Mouse (Mus musculus) CH12F3 (cell line): ENCODE data around the gene Adamts17.

Experiments
- in situ Hi-C: fragments of 300-500 bp; cut with MboI; formaldehyde crosslinking; loops from 2 replicates; pipeline ENCODE4 v1.14.3; 2020; ENCODE audit warnings: low sequenced_read_pairs

The Adamts17 gene

DNA sequence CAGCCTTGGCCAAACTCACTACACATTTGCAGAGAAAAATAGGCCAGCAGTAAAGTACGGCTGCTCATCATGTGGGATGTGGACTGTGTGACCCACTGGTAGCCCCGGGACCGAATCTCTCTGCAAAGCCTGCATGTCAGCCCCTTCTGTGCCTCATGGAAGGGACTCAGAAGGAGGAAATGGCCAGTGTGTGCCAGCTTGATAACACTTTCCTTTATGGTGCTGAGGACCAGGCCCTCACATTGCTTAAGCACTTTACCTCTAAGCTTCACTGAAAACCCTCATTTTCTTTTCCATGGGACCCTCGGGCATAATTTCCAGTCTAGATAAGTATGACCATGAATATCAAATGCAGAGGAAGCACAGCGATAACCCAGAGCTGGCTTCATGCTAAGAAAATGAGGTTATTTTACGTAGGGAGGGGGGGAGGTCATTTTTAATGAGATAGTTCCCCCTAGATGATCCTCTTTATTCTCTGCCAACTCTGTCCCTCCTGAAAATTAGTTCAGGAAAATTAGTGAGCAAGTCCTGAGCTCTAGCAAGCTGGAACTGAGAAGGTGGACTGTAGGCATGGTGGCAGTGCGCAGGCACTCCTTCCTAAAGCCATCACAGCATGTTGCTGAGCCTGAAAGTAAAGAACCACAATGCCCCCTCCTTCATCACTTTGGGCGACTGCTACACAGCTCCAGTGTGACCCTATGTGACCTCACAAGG lies 127.8 kb downstream of the Adamts17 start:
- in situ Hi-C loops: no loop called here

DNA sequence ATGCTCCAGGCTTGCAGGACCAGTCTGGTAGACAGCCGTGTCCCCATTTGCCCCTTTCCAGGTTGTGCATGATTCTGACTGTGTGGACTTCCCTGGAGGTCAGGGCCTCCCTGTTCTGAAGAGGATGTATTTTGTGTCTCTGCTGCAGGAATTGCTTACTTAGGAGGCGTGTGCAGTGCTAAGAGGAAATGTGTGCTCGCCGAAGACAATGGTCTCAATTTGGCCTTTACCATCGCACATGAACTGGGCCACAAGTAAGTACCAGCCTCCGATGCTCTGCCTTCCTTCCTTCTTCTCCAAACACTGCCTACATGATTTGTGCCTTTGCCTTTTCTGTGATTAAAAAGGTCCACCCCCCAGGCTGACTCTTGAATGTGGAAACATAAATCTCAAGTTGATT lies 129.1 kb downstream of the Adamts17 start:
- in situ Hi-C loops: no loop called here

DNA sequence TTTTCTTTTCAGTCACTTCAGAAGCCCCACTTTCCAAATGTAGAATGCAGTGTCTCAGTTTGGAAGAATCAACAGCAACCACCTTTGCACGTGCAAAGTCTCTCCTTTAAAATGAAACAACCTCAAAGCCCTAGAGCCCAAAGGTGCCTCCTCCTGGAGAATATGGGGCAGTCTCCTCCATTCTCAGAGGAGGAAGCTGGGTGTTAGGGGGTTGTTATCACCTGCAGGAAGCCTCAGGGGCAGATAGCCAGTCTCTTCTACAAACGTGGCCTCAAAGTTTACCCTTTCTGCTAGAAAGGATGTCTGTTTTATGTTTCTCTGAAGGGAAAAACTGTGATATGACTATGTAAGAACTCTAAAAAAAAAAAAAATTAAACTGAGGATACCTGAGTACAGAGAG lies 129.7 kb downstream of the Adamts17 start:
- in situ Hi-C loops: no loop called here

DNA sequence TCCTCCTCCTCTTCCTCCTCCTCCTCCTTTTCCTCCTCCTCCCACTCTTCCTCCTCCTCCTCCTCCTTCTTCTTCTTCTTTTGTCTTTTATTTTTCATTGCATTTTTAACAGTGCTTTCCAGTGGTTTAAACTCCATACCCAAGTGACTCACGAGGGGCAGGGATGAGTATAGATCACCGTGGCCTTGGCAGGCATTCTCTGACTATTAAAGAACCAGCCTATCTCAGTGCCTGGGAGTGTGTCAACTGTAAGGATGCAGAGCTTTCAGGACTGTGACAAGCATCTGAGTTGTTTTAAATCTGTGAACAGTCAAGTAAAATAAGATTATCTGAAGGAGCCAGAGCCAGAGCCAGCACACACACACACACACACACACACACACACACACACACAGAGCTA lies 130.7 kb downstream of the Adamts17 start:
- in situ Hi-C loops: no loop called here

DNA sequence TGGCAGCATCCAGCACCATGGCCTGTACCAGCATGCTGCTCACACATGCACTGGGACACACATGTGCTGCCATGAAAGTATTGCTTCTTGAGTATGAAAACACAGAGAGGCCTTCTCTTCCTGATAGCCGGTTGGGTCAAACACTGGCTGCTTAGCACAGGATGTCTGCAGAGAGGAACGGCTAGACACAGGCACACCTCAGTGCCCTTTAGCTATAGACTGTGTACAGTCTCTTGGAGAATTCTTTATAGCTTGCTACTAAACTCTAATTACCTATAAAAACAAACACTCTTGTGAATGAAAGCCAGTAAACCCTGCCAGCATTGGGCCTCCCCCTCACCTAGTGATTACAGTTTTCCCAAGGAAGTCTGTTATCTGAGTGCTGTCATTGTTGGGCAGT lies 131.4 kb downstream of the Adamts17 start:
- in situ Hi-C loops: no loop called here

DNA sequence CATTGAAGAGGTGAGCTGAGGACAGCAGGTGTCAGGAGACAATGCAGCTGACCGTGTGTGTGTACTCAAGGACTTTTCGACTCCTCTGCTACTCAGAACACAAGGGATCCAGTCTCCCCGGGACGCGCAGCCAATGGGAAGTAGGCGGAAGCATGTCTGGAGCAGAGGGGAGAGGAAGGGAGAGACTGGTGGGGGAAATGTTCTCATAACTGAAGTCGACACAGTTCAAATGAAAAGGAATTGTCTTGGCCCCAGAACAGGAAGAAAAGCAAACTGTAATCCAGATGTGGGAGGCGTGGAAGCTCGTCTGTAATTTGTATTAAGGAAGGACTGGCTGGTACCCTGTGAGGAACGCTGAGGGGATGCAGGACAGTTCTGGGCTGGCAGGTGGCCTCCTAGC lies 135.3 kb downstream of the Adamts17 start:
- in situ Hi-C loops: no loop called here

DNA sequence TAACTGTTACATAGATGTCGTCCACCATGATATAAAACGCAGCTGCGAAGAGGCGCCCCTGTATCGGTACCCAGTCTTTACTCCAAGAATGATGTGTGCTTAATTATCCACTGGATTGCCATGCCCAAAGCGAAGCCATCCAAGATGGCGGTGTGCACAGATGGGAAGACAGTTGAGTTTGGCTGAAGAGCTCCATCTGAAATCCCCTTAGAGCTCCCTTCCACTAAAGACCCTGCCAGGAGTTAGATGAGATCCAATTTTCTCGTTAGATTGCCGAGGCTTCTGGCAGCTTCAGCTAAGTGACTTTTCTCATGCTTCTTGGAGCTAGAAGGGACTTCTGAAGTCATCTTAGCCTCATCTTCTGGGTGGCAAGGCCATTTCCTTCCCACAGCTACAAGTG lies 136.8 kb downstream of the Adamts17 start:
- in situ Hi-C loops: no loop called here

DNA sequence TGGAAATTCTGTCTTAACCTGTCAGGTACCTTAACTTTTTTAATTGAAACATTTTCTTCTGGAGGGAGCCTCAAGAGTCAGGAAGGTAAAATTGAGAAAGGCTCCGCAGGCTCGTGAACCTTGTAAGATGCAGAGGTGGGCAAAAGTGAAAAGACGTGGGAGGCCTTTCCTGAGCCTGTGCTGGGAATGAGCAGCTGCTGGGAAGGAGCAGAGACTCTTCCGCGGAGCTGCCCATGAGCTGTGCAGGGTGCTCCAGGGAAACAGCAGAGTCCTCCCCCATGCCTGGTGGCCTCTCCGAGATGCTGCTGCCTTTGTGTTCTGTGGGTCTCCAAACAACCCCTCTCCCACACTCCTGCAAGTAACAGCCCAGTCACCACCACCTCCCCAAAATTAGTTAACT lies 142.1 kb downstream of the Adamts17 start:
- in situ Hi-C loops: no loop called here

DNA sequence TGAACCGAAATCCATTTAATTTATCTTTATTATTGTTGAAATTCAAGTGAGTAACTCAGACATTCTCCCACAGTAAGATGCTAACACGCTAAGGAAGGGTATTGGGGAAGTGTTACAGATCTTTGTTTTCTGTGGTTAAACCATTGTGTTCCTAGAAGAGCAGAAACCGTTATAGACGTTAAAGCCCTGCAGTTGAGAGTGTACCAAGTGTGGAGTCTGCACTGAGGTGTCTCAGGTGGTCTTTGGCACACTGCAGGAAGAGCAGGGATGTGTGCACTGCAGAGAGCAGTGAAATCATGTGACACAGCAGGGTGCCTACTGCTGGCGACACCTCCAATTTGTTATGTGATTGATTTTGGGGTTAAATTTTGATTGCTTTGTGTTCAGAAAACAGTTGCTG lies 142.5 kb downstream of the Adamts17 start:
- in situ Hi-C loops: no loop called here

DNA sequence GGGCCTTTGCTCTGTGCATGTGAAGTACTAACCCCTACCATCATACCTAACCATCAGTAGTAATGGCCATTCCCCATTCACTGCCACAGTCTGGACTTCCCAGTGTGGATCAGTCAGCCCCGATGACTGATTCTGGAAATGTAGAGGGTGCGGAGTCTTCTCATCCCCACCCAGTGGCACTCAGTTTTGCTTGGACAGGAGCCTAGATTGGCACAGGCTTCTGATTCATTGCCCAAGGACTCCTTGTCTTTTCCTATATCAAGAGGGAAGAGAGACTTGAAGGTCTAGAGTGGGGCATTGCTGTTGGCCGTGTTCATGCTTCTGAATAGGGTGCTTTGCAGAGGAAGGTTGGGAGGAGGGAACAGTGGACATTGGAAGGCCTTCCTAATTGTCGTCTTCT lies 148.1 kb downstream of the Adamts17 start:
- in situ Hi-C loops: no loop called here

DNA sequence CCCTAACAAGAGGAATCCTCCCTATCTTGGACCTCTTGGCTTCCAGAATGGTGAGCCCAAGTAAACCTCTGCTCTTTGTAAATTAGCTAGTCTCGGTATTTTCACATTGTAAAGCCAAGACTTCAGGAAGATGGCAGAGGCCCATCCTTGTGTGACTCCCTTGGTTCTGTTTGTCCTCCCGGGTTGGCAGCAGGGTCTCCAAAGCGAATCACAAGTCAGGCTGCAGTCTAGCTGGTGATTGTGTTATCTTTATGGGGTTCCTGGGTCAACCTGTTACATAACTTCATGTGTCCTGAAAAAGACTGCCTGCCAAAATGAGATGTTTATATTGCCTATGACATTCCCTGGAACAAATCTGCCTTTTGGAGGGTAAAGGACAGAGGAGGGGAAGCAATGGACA lies 148.9 kb downstream of the Adamts17 start:
- in situ Hi-C loops: no loop called here

DNA sequence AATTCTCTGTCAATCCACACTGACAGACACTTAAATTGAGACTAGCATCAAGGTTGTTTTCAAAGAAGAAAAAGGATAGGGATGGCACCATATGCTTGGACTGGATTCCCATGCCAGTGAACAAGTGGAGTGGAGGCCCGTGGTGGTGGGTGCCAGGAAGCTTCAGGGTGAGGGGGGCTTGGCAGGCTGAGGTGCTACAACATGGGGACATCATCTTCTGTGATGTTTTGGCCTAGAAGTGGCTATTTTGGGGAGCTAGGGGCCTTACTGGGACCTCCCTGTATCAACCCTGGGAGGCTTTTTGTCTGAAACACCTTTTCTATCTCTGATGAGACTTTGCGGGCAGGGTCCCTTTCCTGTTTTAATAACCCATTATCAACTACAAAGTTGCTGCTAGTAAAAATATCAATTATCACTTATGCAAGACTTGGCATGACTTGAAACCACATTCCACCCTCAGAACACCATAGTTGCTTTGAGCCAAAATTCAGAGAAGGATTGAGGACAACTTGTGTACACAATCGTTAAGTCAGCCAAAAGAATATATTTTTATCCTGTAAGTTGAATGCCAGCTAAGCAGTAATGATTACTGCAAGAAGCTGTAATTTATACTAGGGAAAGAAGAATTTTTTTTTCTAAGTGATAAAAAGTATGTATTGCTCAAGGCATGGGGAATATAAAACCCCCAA lies 150.0 kb downstream of the Adamts17 start:
- in situ Hi-C loops: no loop called here

DNA sequence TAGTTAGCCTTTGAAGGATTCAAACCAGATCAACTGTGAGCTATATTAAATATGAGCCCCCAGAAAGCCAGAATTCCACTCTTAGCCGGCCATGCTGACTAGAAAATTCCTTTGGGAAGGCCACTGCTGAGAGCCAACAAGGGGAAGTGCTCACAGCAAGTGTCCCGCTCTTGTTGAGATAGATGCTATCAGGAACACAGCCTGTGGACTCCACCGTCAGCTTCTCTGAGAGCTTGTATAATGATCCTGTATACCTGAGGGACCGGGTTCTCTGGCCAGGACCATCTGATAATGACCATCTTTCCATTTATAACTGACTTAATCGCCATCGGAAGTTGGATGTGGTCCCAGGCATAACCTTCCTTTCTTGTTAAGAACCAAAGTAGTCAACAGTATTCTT lies 159.3 kb downstream of the Adamts17 start:
- in situ Hi-C loops: no loop called here

DNA sequence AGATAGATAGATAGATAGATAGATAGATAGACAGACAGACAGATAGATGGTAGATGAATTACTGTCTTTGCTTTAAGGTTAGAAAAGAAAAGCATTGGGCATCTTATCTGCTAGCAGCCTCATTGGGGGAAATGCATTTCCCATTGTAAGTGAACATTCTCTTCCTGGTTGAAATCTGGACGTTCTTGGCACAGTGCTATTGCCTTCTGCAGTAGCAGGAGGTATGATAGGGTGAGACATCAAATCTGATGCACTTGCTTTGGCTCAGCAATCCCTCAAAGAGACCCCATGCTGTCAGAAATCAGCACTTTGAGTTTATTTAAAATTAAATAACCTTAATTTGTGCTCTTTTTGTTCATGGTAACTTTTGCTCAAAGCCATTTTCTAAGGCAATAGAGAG lies 164.1 kb downstream of the Adamts17 start:
- in situ Hi-C loops: no loop called here

DNA sequence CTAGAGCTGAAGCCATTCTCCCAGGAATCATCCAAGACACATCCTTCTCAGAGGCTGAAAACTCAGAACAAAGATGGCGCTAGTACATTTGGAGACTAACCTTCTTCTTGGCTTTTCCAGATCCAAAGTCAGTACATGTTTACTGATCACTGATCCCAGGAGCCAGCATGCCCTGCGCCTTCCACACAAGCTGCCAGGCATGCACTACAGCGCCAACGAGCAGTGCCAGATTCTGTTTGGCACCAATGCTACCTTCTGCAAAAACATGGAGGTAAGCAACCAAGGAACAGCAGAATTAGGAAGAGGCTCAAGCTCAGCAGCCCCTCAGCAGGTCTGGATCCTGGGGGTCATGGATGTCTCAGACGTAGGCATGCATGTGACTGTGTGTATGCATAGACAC lies 164.7 kb downstream of the Adamts17 start:
- in situ Hi-C loops: no loop called here

DNA sequence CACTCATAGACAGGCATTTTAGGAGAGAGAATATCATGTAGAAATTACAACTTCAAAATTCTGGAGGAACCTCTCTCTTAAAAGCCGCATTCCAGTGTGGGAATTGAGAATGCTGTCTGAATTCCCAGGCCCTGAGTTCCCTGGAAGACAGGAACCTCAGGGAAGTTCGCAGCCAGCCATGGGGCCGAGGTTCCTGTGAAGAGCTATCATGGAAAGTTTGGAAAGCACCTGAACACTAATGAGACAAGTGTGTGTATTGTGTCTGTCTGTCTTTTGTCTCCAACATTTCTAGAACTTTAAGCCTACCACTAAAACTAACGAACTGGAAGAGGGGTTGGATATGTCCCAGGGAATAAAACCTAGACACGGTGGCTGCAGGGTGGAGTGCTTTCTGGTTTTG lies 170.3 kb downstream of the Adamts17 start:
- in situ Hi-C loops: no loop called here

DNA sequence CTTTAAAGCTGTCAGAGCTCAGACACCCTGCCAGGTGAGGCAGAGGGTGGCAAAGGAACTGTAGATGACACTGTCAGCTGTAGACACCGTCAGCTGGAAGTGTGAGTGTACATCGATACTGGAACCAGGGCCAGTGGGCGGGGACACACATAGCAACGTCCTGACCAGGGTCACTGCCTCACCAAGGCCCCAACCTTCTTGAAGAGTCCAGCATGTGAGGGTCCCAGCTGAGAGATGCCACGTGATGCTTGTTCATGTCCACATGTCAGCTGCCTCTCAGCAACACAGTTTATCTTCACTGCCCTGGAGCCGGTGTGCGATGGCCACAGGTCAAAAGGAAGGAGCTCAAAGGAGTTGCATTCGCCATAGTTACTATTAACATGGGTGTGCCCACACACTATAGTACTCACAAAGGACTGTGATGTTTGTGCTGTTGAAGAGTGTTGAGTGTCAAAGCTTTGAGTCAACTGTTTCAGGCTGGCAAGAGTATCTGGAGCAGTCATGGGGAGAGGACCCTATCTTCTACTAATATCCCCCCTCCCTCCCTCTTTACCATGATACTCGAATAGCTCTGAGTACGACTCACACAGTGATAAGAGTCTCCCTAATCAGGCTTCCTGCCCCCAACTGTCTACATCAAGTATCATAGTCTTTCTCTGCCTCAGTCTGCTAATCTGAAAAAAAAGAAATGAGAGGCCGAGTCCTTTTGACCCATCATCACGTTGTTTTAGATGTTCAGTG lies 172.6 kb downstream of the Adamts17 start:
- in situ Hi-C loops: no loop called here

DNA sequence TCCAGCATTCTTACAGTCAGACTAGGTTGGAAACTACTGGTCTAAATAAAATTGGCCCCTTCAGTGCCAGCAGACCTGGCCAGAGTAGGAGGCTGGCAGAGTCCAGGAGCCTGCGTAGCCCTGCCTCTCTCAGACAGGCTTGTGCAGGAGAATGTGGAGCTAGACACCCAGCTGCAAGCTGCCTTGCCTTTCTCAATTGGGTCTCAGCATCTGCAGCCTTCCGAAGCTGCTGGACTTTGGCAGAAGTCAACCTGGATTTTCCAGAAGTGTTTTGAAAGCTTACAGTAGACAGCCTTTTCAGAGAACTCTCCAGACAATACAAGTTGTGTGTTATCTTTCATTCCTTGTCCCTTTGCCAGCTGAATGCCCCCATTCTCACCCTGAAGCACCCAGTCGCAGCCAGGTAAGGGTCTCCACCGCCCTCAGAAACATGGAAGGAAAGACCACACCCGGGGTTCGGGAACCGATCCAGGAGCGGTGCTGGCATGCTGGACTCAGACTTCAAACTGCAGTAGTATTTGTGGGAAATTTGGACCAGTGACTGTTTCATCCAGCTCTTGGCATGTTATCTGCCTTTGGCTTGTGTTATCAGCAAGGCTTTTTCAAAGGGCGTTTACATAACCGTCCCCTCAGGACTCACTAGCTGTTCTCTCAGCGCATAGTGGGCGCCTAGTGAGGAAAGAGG lies 173.8 kb downstream of the Adamts17 start:
- in situ Hi-C loops: no loop called here

DNA sequence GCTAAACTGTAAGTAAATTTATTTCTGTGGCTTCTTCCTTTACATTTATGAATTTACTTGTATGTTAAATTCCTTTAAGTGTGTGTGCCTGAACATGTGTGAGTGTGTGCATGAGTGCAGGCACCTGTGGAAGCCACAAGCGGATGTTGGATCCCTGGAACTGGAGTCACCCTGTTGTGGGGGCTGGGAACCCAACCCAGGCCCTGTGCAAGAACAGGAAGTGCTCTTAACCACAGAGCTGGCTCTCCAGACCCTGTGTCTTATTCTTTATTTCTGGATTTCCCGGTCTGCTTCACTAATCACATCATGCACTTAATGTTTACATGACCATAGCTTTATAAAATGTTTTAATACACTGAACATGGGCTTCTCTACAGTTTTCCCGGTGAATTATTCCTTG lies 180.4 kb downstream of the Adamts17 start:
- in situ Hi-C loops: no loop called here

DNA sequence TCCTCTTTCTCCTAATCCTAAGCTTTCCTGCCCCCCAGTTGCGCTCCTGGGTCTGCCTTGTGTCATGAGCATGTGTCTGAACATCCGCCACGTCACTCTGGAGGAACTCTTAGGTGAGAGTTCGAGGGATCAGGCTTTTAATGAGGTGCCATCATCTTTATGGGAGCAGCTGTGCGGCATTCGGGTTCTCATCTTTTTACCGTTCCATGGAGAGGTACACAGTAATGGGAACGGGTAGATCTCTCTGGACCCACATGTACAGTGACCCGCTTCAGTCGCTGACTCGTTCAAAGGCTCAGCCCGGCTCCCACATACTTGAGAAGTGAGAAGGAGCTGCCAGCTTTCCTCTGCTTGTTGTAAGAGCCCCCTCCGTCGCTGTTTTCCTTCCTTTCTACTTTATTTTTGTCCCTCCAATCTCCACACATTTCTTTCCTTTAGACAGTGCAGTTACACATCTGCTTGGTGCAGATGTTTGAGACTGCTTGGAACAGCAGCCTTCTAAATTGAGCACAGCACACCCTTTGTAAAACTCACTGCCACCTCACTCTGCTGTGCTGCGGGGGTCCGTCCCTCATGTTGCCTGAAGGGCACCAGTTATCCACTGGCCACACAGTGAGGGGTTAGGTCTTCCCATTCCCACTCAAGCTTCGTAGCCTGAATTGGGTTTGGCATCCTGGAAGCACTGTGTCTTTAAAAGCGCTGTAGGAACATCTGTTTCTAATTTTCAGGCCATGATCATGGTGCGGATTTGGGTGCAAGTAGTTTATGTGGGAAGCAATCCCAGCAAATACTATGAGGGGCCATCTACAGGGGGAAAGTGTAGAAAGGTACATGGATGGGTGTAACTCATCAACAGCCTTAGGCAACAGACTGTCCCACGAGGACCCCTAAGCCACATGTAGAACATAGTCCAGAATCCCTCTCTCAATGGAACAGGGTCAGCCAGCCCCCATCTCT lies 186.9 kb downstream of the Adamts17 start:
- in situ Hi-C loops: no loop called here
